In the genomic region with DNA sequence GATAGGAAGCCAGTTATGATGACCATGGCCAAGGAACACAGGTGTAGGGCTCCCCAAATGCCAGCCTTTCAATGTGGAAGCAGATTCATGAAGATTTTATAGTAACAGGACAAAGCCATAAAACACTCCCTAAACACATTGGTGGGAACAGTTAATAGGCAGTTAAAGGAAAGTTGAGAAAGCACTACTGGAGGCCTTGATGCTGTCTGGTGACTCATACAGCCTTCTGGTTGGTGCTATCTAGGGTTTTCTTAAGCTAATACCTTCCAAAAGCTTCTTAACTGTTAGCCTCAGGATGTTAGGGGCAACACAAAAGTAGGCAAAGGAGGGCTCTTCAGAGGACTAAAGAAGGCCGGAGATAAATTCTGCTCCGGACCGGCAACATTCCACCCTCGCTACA, we compare ENCODE assay signal across 23 mouse cellular contexts.
"Had no signal": no experiment of that assay in that cellular context is flagged by ENCODE, and none has a peak within 500 bp of the region (broad histone marks: within the 10 kb centered on the region; RNA-seq: fewer than 3 reads in every experiment).

No protein-coding gene starts in this region.

- H3K4me1 ChIP-seq: liver, embryonic 12.5 days; liver, embryonic 15.5 days; lung, embryonic 15.5 days; megakaryocyte, embryonic 14.5 days; midbrain, embryonic 10.5 days; neural tube, embryonic 12.5 days; stomach, embryonic 15.5 days had no signal

- H3K27me3 ChIP-seq: limb, embryonic 13.5 days; liver, embryonic 12.5 days; liver, embryonic 15.5 days; lung, embryonic 15.5 days; megakaryocyte, embryonic 14.5 days; midbrain, embryonic 15.5 days; neural tube, embryonic 12.5 days; neural tube, embryonic 15.5 days; stomach, embryonic 15.5 days had no signal

- ATAC-seq: liver, embryonic 12.5 days; midbrain, embryonic 15.5 days had no signal

- H3K27ac ChIP-seq: kidney, postnatal 0 days; layer of hippocampus, adult 2 months; limb, embryonic 10.5 days; limb, embryonic 13.5 days; liver, embryonic 12.5 days; liver, embryonic 15.5 days; lung, embryonic 15.5 days; midbrain, embryonic 10.5 days; midbrain, embryonic 15.5 days; neural tube, embryonic 12.5 days; neural tube, embryonic 15.5 days; stomach, embryonic 15.5 days had no signal

- H3K4me2 ChIP-seq: limb, embryonic 13.5 days; liver, embryonic 12.5 days; liver, embryonic 15.5 days; lung, embryonic 15.5 days; midbrain, embryonic 15.5 days; neural tube, embryonic 12.5 days; neural tube, embryonic 15.5 days; stomach, embryonic 15.5 days had no signal

- H3K9ac ChIP-seq: limb, embryonic 13.5 days; liver, embryonic 12.5 days; liver, embryonic 15.5 days; lung, embryonic 15.5 days; midbrain, embryonic 15.5 days; neural tube, embryonic 12.5 days; neural tube, embryonic 15.5 days; stomach, embryonic 15.5 days had no signal

- H3K36me3 ChIP-seq: liver, embryonic 12.5 days; liver, embryonic 15.5 days; lung, embryonic 15.5 days; midbrain, embryonic 10.5 days; midbrain, embryonic 15.5 days; neural tube, embryonic 12.5 days; neural tube, embryonic 15.5 days; stomach, embryonic 15.5 days had no signal

- H3K4me3 ChIP-seq: layer of hippocampus, adult 2 months; limb, embryonic 10.5 days; limb, embryonic 13.5 days; liver, embryonic 12.5 days; liver, embryonic 15.5 days; lung, embryonic 15.5 days; megakaryocyte, embryonic 14.5 days; midbrain, embryonic 10.5 days; midbrain, embryonic 15.5 days; neural tube, embryonic 12.5 days; neural tube, embryonic 15.5 days; stomach, embryonic 15.5 days had no signal

- DNase-seq: kidney, postnatal 25 days; layer of hippocampus, adult 9-11 months; liver; lung, adult 18-20 months; lung, postnatal 10 days; lung, postnatal 36 days; right cerebral cortex, adult 18-20 months; right cerebral cortex, postnatal 25 days; spleen, adult 18-20 months; thymus, postnatal 25 days had no signal

- H3K9me3 ChIP-seq: limb, embryonic 10.5 days; limb, embryonic 13.5 days; liver, embryonic 12.5 days; liver, embryonic 15.5 days; lung, embryonic 15.5 days; midbrain, embryonic 10.5 days; midbrain, embryonic 15.5 days; neural tube, embryonic 12.5 days; neural tube, embryonic 15.5 days; stomach, embryonic 15.5 days had no signal
